Mouse (Mus musculus): ENCODE measurements around the gene Atp6v0e. TPM values are rescaled to one million over a fixed set of nuclear protein-coding genes. Genes with fewer than 3 reads are reported as not detected.

Atp6v0e gene
- polyA plus RNA-seq, 1 experiment from 2014 or later, result 154 TPM

- H3K9ac ChIP-seq, result no peak overlapping the region
- no peak for ATAC-seq (ENCODE audit: insufficient read depth)
- H3K4me3 ChIP-seq (replicated peaks), result no peak overlapping the region
- H3K36me3 ChIP-seq (replicated peaks), result peaks cover 8% of the 10 kb centered on the region; the same call in 1 of the 2 replicates
- no peak overlapping the region for H3K4me2 ChIP-seq
- WGBS (ENCODE audit: insufficient replicate concordance), result 76% methylated on average over 3 of the region's 3 CpGs
- peaks cover 28% of the 10 kb centered on the region for H3K4me1 ChIP-seq (replicated peaks)
- H3K9me3 ChIP-seq (replicated peaks), result no peaks in the 10 kb centered on the region
- peaks cover 6% of the 10 kb centered on the region; the same call in 1 of the 2 replicates for H3K27me3 ChIP-seq
- H3K27ac ChIP-seq (replicated peaks), result no peak overlapping the region
These were observed 3.5 kb upstream of the Atp6v0e start for GRCm38 (mm10) chr17:26659573-26659915.

- Histone ChIP-seq H3K9me3 (replicated peaks) (no peaks in the 10 kb centered on the region), H3K9ac (no peak overlapping the region), H3K27ac (replicated peaks) (no peak overlapping the region), H3K36me3 (replicated peaks) (peaks cover 3% of the 10 kb centered on the region; the same call in 1 of the 2 replicates), H3K27me3 (peaks cover 10% of the 10 kb centered on the region), H3K4me1 (replicated peaks) (peaks cover 28% of the 10 kb centered on the region), H3K4me3 (replicated peaks) (no peak overlapping the region), H3K4me2 (no peak overlapping the region; the same call in 1 of the 2 replicates)
- WGBS (ENCODE audit: insufficient replicate concordance), result 25% methylated on average over 21 of the region's 21 CpGs
- ATAC-seq (ENCODE audit: insufficient read depth), result no peak
These were observed 2.7 kb upstream of the Atp6v0e start for GRCm38 (mm10) chr17:26660192-26660912.

- H3K4me2 ChIP-seq, result peak overlapping the region; percentile 73; the same call in 1 of the 2 replicates
- no peaks in the 10 kb centered on the region for H3K9me3 ChIP-seq (replicated peaks)
- no peaks in the 10 kb centered on the region for H3K36me3 ChIP-seq (replicated peaks)
- peaks cover 14% of the 10 kb centered on the region for H3K27me3 ChIP-seq
- no peak overlapping the region for H3K27ac ChIP-seq (replicated peaks)
- 60% methylated on average over 5 of the region's 5 CpGs for WGBS (ENCODE audit: insufficient replicate concordance)
- no peak for ATAC-seq (ENCODE audit: insufficient read depth)
- peaks cover 28% of the 10 kb centered on the region for H3K4me1 ChIP-seq (replicated peaks)
- no peak overlapping the region for H3K4me3 ChIP-seq (replicated peaks)
- no peak overlapping the region for H3K9ac ChIP-seq
These were observed 827 bp upstream of the Atp6v0e start for GRCm38 (mm10) chr17:26662204-26662603.

GRCm38 (mm10) chr17:26665600-26665999 lies 2.6 kb downstream of the Atp6v0e start:
- Histone ChIP-seq H3K4me2 (no peak overlapping the region), H3K36me3 (replicated peaks) (no peaks in the 10 kb centered on the region), H3K9me3 (replicated peaks) (no peaks in the 10 kb centered on the region), H3K9ac (no peak overlapping the region), H3K4me3 (replicated peaks) (no peak overlapping the region), H3K27me3 (peaks cover 18% of the 10 kb centered on the region), H3K4me1 (replicated peaks) (peaks cover 28% of the 10 kb centered on the region), H3K27ac (replicated peaks) (no peak overlapping the region)
- no peak for ATAC-seq (ENCODE audit: insufficient read depth)
- 69% methylated on average over 4 of the region's 4 CpGs for WGBS (ENCODE audit: insufficient replicate concordance)

- H3K9ac ChIP-seq, result no peak overlapping the region
- ATAC-seq (ENCODE audit: insufficient read depth), result no peak
- no peaks in the 10 kb centered on the region for H3K36me3 ChIP-seq (replicated peaks)
- no peak overlapping the region for H3K4me2 ChIP-seq
- no peak overlapping the region for H3K27ac ChIP-seq (replicated peaks)
- H3K4me3 ChIP-seq (replicated peaks), result no peak overlapping the region
- H3K4me1 ChIP-seq (replicated peaks), result peaks cover 6% of the 10 kb centered on the region; the same call in 1 of the 2 replicates
- 51% methylated on average over 4 of the region's 4 CpGs for WGBS (ENCODE audit: insufficient replicate concordance)
- H3K9me3 ChIP-seq (replicated peaks), result no peaks in the 10 kb centered on the region
- H3K27me3 ChIP-seq, result peaks cover 41% of the 10 kb centered on the region
These were observed 8.2 kb downstream of the Atp6v0e start for GRCm38 (mm10) chr17:26671268-26671667.

- H3K27ac ChIP-seq (replicated peaks), result 0 out of 2 replicates have a peak overlapping the region, but pooled peaks have one; percentile 96
- peaks cover 46% of the 10 kb centered on the region for H3K4me1 ChIP-seq (replicated peaks)
- H3K4me3 ChIP-seq (replicated peaks), result peak overlapping the region; percentile 89
- peak overlapping the region; percentile 85 for H3K4me2 ChIP-seq
- ATAC-seq (ENCODE audit: insufficient read depth), result no peak
- 28% methylated on average over 7 of the region's 7 CpGs for WGBS (ENCODE audit: insufficient replicate concordance)
- H3K9me3 ChIP-seq (replicated peaks), result no peaks in the 10 kb centered on the region
- H3K36me3 ChIP-seq (replicated peaks), result peaks cover 8% of the 10 kb centered on the region
- 0 out of 2 replicates have a peak overlapping the region, but pooled peaks have one; percentile 87 for H3K9ac ChIP-seq
- peaks cover 35% of the 10 kb centered on the region for H3K27me3 ChIP-seq
These were observed 12.8 kb downstream of the Atp6v0e start for GRCm38 (mm10) chr17:26675845-26676244.

- H3K4me2 ChIP-seq, result peak overlapping the region; percentile 85
- peak overlapping the region; percentile 96 for H3K27ac ChIP-seq (replicated peaks)
- H3K4me1 ChIP-seq (replicated peaks), result peaks cover 49% of the 10 kb centered on the region
- no peaks in the 10 kb centered on the region for H3K9me3 ChIP-seq (replicated peaks)
- ATAC-seq (ENCODE audit: insufficient read depth), result peak; percentile 85
- H3K4me3 ChIP-seq (replicated peaks), result peak overlapping the region; percentile 89
- H3K9ac ChIP-seq, result peak overlapping the region; percentile 87
- under 1% methylated on average over 30 of the region's 30 CpGs for WGBS (ENCODE audit: insufficient replicate concordance)
- H3K36me3 ChIP-seq (replicated peaks), result peaks cover 8% of the 10 kb centered on the region
- peaks cover 32% of the 10 kb centered on the region for H3K27me3 ChIP-seq
These were observed 13.2 kb downstream of the Atp6v0e start for GRCm38 (mm10) chr17:26676252-26676615.

GRCm38 (mm10) chr17:26676616-26677376 lies 13.8 kb downstream of the Atp6v0e start:
- under 1% methylated on average over 26 of the region's 26 CpGs for WGBS (ENCODE audit: insufficient replicate concordance)
- H3K9ac ChIP-seq, result peak overlapping the region; percentile 87
- peaks cover 13% of the 10 kb centered on the region for H3K36me3 ChIP-seq (replicated peaks)
- H3K27ac ChIP-seq (replicated peaks), result peak overlapping the region; percentile 96
- no peaks in the 10 kb centered on the region for H3K9me3 ChIP-seq (replicated peaks)
- peak overlapping the region; percentile 85 for H3K4me2 ChIP-seq
- H3K4me1 ChIP-seq (replicated peaks), result peaks cover 49% of the 10 kb centered on the region
- peak overlapping the region; percentile 89 for H3K4me3 ChIP-seq (replicated peaks)
- peak; percentile 88 for ATAC-seq (ENCODE audit: insufficient read depth)
- H3K27me3 ChIP-seq, result peaks cover 26% of the 10 kb centered on the region

GRCm38 (mm10) chr17:26677711-26678637 lies 14.9 kb downstream of the Atp6v0e start:
- Histone ChIP-seq H3K4me1 (replicated peaks) (peaks cover 51% of the 10 kb centered on the region), H3K9ac (0 out of 2 replicates have a peak overlapping the region, but pooled peaks have one; percentile 87), H3K36me3 (replicated peaks) (peaks cover 18% of the 10 kb centered on the region), H3K27me3 (peaks cover 15% of the 10 kb centered on the region), H3K4me3 (replicated peaks) (peak overlapping the region; percentile 89), H3K4me2 (peak overlapping the region; percentile 85), H3K27ac (replicated peaks) (peak overlapping the region; percentile 96), H3K9me3 (replicated peaks) (no peaks in the 10 kb centered on the region)
- WGBS (ENCODE audit: insufficient replicate concordance), result 45% methylated on average over 7 of the region's 7 CpGs
- no peak for ATAC-seq (ENCODE audit: insufficient read depth)

- 87% methylated on average over 6 of the region's 6 CpGs for WGBS (ENCODE audit: insufficient replicate concordance)
- Histone ChIP-seq H3K36me3 (replicated peaks) (peaks cover 38% of the 10 kb centered on the region), H3K4me3 (replicated peaks) (no peak overlapping the region)
These were observed 18.2 kb downstream of the Atp6v0e start for GRCm38 (mm10) chr17:26681276-26681675.

More at GRCm38 (mm10) chr17:26681276-26681675, 18.2 kb downstream of the Atp6v0e start:
- Histone ChIP-seq H3K4me2 (no peak overlapping the region), H3K9me3 (replicated peaks) (no peaks in the 10 kb centered on the region), H3K4me1 (replicated peaks) (peaks cover 44% of the 10 kb centered on the region), H3K27me3 (no peaks in the 10 kb centered on the region), H3K9ac (no peak overlapping the region), H3K27ac (replicated peaks) (no peak overlapping the region)
- no peak for ATAC-seq (ENCODE audit: insufficient read depth)
